Mouse (Mus musculus) liver, embryonic 14.5 days (tissue): Measurements from ENCODE around the gene Pgm3.

Experiments
- CTCF ChIP-seq: IDR thresholded peaks from 2 replicates; pipeline ENCODE4 v1.5.1; 2016; ENCODE audit warnings: antibody characterized with exemption, low read depth, control low read depth
- EP300 ChIP-seq: IDR thresholded peaks from 2 replicates; pipeline ENCODE4 v1.6.1; 2016; ENCODE audit warnings: antibody characterized with exemption, low read depth

DNA sequence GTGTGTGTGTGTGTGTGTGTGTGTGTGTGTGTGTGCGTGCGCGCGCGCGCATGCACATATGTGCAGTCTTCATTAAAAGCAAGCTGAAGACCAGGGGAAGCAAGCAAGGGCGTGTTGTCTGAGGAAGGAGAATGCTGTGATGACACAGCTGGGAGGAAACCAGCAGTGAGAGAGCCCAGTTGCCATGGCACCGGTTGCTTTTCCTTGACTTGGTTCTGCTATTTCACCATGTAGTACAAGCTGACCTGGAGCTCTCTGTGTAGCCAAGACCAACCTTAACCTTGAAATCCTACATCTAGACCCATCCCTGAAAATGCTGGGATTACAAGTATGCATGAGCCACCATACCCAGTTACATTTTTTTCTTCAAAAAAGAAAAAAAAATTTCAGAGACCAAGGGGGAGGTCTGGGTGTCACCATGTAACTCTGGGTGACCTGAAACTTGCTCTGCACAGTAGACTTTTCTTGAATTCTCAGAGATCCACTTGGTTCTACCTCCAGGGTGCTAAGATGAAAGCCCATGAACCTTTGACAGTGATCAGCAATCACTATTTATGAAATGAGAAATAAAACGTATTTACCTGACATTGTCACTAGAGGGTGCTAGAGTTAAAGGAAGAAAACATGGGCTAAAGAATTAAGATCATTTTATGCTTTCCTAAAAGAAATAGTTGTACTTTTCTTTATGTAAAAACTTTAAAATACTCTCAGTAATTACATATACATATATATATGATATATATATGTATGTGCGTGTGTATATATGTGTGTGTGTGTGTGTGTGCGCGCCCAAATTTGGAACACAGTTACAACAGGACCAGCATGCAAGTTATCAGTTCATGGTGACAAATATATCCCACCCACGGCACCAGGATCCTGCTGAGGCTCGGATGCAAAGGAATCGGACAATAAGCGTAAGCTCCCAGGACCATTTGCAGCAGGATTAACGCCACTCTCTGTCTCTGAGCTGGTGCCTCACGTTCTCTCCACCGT is 21.3 kb upstream of the Pgm3 start:
- TF ChIP-seq CTCF (peak; percentile 42; the same call in 1 of the 2 replicates), EP300 (no peak)
